Mouse (Mus musculus) heart, adult 2 months (tissue): ENCODE results near the gene Azin2.

ENCODE experiments used
- CTCF ChIP-seq: fragments of 200-600 bp; IDR thresholded peaks from 2 replicates; pipeline ENCODE4 v1.8.1; 2022; ENCODE audit warnings: antibody characterized with exemption, mild to moderate bottlenecking, moderate library complexity
- EP300 ChIP-seq: fragments of 200-500 bp; IDR thresholded peaks from 2 replicates; pipeline ENCODE4 v1.6.1; 2011; ENCODE audit warnings: low read depth, low read length, control low read depth; ENCODE audit not compliant: insufficient read depth
- POLR2A ChIP-seq: fragments of 200-500 bp; IDR thresholded peaks from 2 replicates; pipeline ENCODE4 v1.6.1; 2011; ENCODE audit warnings: mild to moderate bottlenecking, low read depth, low read length, control low read depth; ENCODE audit not compliant: insufficient read depth

DNA sequence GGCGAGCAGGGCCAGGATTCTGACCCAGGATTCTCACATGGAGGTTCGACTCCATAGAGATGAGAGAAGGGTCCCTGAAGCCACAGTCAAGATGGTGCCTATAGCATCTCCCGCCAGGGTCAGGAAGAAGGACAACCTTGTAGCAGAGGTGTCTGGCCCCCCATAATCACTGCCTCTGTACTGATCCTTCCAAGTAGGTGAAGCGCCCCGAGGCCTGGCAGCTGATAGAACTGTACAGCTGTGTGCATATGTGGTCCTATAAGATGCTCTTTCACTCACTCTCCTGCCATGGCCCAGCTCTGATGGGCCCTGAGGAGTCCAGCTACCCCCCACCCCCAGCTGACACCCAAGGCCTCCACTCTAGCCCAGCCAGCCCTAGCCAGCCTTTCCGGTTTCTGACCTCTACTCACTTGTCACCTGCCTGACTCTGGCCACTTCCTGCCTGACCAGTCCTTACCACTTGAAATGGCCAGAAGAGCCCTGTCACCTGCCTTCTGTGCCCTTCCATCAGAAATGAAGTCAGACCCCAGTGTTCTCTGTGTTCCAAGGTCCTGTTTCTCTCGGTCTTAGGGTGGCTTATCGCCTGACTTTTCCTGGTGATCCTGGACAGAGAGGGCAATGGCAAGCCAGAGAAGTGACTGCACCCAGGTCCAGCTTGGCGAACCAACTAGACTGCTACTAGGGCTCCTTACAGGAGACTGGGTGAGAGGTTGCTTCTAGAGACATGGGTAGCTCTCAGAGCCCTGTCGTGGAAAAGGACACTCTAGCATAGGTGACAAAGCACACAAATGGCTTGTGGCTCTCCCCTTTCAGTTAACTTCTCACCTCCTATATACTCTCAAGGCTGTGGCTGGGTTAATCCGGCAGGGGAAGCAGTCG lies 72.3 kb downstream of the Azin2 start:
- TF ChIP-seq EP300 (no peak), POLR2A (no peak), CTCF (no peak)
